In the genomic region with DNA sequence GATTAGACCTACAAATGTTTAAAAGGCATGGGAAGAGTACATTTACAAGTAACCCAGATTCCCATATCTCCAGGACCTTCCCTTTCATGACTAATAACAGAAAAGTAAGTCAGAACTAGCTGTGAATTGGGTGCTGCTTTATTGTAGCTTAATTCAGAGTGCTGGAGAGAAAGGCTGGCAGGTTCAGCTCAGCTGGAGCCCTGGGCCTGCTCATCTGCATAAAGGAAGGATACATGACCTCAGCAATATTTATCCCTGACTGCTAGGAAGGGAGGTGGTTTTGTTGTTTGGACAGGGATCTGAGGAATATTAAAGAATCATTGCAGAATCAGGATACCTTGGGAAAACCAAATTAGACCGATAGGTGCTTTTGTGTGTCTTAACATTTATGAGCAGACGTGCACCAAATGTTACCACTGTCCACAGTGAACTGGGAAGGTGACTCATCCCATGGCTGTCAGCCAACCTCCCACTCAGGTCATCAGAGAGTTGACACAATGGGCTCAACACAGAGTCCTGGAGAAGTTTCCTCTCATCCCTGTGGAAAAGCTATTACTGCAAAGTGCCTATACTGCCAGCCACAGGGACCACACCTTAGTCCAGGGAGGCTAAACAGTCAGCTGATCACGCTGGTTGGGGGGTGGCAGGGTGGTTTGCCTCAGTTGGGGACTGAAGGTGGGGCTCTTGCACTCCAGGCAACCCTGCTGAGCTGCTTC, we compare ENCODE assay signal across 10 mouse cellular contexts.
A peak's percentile ranks its signal among the peaks of the same experiment; 100 is the strongest.
DNase-seq lines count a peak whose midpoint lies in the region; ATAC-seq and TF ChIP-seq lines count a peak whose summit lies in the region.
"Had no signal": no experiment of that assay in that cellular context is flagged by ENCODE, and none has a peak within 500 bp of the region (broad histone marks: within the 10 kb centered on the region; RNA-seq: fewer than 3 reads in every experiment).

No protein-coding gene starts in this region.

- H3K27me3 ChIP-seq in kidney, postnatal 0 days (ENCODE audit: insufficient read depth, low read length) = no peaks in the 10 kb centered on the region
- no peaks in the 10 kb centered on the region for H3K27me3 ChIP-seq in kidney, embryonic 15.5 days
- no peaks in the 10 kb centered on the region for H3K27me3 ChIP-seq in heart, adult 2 months (ENCODE audit: control insufficient read depth, insufficient read depth, low read length)
- no peaks in the 10 kb centered on the region for H3K27me3 ChIP-seq in forebrain, embryonic 13.5 days
- H3K27me3 ChIP-seq: forebrain, embryonic 12.5 days; liver, embryonic 15.5 days had no signal

- DNase-seq in kidney, postnatal 0 days (ENCODE audit: low spot score) = no peak
- DNase-seq in adrenal gland, postnatal 14 days = peak; percentile 80
- peak; percentile 71 for DNase-seq in heart, adult 2 months
- DNase-seq in lung, postnatal 4 days = peak; percentile 39 to 43
- no peak for DNase-seq in thymus, postnatal 14 days
- DNase-seq in left cerebral cortex, adult 9 months (ENCODE audit: low spot score in 2 of 2) = no peak

- no peak overlapping the region for H3K4me3 ChIP-seq in kidney, postnatal 0 days (replicated peaks; ENCODE audit: low read depth, low read length)
- H3K4me3 ChIP-seq in kidney, embryonic 15.5 days (replicated peaks) = no peak overlapping the region
- H3K4me3 ChIP-seq in heart, adult 2 months = no peak overlapping the region
- no peak overlapping the region for H3K4me3 ChIP-seq in forebrain, embryonic 13.5 days
- H3K4me3 ChIP-seq: forebrain, embryonic 12.5 days; liver, embryonic 15.5 days had no signal

- no peak overlapping the region for H3K4me2 ChIP-seq in kidney, postnatal 0 days (ENCODE audit: low read length)
- no peak overlapping the region for H3K4me2 ChIP-seq in kidney, embryonic 15.5 days
- no peak overlapping the region for H3K4me2 ChIP-seq in forebrain, embryonic 13.5 days
- H3K4me2 ChIP-seq: forebrain, embryonic 12.5 days; liver, embryonic 15.5 days had no signal

- 0 out of 2 replicates have a peak, but pooled peaks have one; percentile 29 for ATAC-seq in kidney, postnatal 0 days (replicated peaks; ENCODE audit: low FRiP score, low read depth)
- no peak for ATAC-seq in kidney, embryonic 15.5 days (replicated peaks; ENCODE audit: low FRiP score)
- no peak for ATAC-seq in forebrain, embryonic 13.5 days

- no peaks in the 10 kb centered on the region for H3K9me3 ChIP-seq in kidney, postnatal 0 days (replicated peaks; ENCODE audit: low read length)
- no peaks in the 10 kb centered on the region for H3K9me3 ChIP-seq in kidney, embryonic 15.5 days (replicated peaks)
- H3K9me3 ChIP-seq in forebrain, embryonic 13.5 days (replicated peaks) = no peaks in the 10 kb centered on the region
- H3K9me3 ChIP-seq: forebrain, embryonic 12.5 days; liver, embryonic 15.5 days had no signal

- no peaks in the 10 kb centered on the region for H3K4me1 ChIP-seq in kidney, postnatal 0 days (replicated peaks; ENCODE audit: insufficient read depth, low read length)
- no peaks in the 10 kb centered on the region for H3K4me1 ChIP-seq in kidney, embryonic 15.5 days
- H3K4me1 ChIP-seq in heart, adult 2 months (ENCODE audit: control insufficient read depth, insufficient read depth, low read length) = peaks cover 3% of the 10 kb centered on the region
- no peaks in the 10 kb centered on the region for H3K4me1 ChIP-seq in forebrain, embryonic 13.5 days
- H3K4me1 ChIP-seq: liver, embryonic 15.5 days had no signal

- 0 out of 2 replicates have a peak, but pooled peaks have one; percentile 22 for TF ChIP-seq EP300 in heart, adult 2 months (IDR thresholded peaks at IDR 0.05; ENCODE audit: insufficient read depth, low read depth, low read length)

- no peak overlapping the region for H3K27ac ChIP-seq in kidney, postnatal 0 days
- H3K27ac ChIP-seq in kidney, embryonic 15.5 days = no peak overlapping the region
- peak overlapping the region; percentile 35; the same call in 1 of the 2 replicates for H3K27ac ChIP-seq in heart, adult 2 months
- no peak overlapping the region for H3K27ac ChIP-seq in forebrain, embryonic 13.5 days
- H3K27ac ChIP-seq: forebrain, embryonic 12.5 days; liver, embryonic 15.5 days had no signal

- H3K36me3 ChIP-seq in kidney, postnatal 0 days (ENCODE audit: insufficient read depth, low read length) = no peaks in the 10 kb centered on the region
- no peaks in the 10 kb centered on the region for H3K36me3 ChIP-seq in kidney, embryonic 15.5 days
- no peaks in the 10 kb centered on the region for H3K36me3 ChIP-seq in heart, adult 2 months (ENCODE audit: control insufficient read depth, insufficient read depth, low read length)
- no peaks in the 10 kb centered on the region for H3K36me3 ChIP-seq in forebrain, embryonic 13.5 days (ENCODE audit: poor library complexity, severe bottlenecking)
- H3K36me3 ChIP-seq: forebrain, embryonic 12.5 days; liver, embryonic 15.5 days had no signal

- intact Hi-C loops in heart, adult 2 months (cut with DNase I) = loop anchor here (10.0 kb wide), 1 partner anchor 217 kb away; a partner anchor contains a TSS

- TF ChIP-seq CTCF in kidney, postnatal 0 days (IDR thresholded peaks at IDR 0.05; ENCODE audit: low read depth) = no peak
- no peak; the same call in 1 of the 2 replicates for TF ChIP-seq CTCF in heart, adult 2 months (IDR thresholded peaks at IDR 0.05)

- H3K9ac ChIP-seq in kidney, postnatal 0 days (ENCODE audit: low read depth, low read length) = no peak overlapping the region
- H3K9ac ChIP-seq in kidney, embryonic 15.5 days = no peak overlapping the region
- no peak overlapping the region for H3K9ac ChIP-seq in heart, adult 2 months (ENCODE audit: low read depth, low read length)
- H3K9ac ChIP-seq in forebrain, embryonic 13.5 days = no peak overlapping the region
- H3K9ac ChIP-seq: forebrain, embryonic 12.5 days; liver, embryonic 15.5 days had no signal

- TF ChIP-seq POLR2A in heart, adult 2 months (IDR thresholded peaks at IDR 0.05; ENCODE audit: insufficient read depth, low read depth, low read length) = no peak

- 38% methylated on average over 3 of the region's 3 CpGs for WGBS in kidney, postnatal 0 days
- 52% methylated on average over 3 of the region's 3 CpGs for WGBS in kidney, embryonic 15.5 days
- WGBS in heart, adult 2 months = 34% methylated on average over 3 of the region's 3 CpGs
- WGBS in forebrain, embryonic 13.5 days = 65% methylated on average over 3 of the region's 3 CpGs

- H3K79me2 ChIP-seq in heart, adult 2 months (replicated peaks; ENCODE audit: control insufficient read depth, insufficient read depth, low read length) = no peaks in the 10 kb centered on the region

Comparison
In these comparisons a context has a peak if more than half of its experiments do, and no peak if none do; other contexts are left out.
1. DNase-seq: peak in adrenal gland, postnatal 14 days (single experiment), heart, adult 2 months (2 of 2) and lung, postnatal 4 days (2 of 2); none in kidney, postnatal 0 days (single experiment), thymus, postnatal 14 days (single experiment) and left cerebral cortex, adult 9 months (0 of 2).